Mouse (Mus musculus) lung, embryonic 15.5 days (tissue): Measurements from ENCODE around the gene Gprin2. TPM values are rescaled to one million over a fixed set of nuclear protein-coding genes. Genes with fewer than 3 reads are reported as not detected.

Experiments
- ATAC-seq: fragments of 200-750 bp; cut with Nextera tagmentation; 2 replicates; pipeline ENCODE4 v1.8.0; 2017; ENCODE audit warnings: moderate number of reproducible peaks, borderline replicate concordance; ENCODE audit not compliant: low FRiP score, low TSS enrichment; ENCODE audit errors: extremely low read depth
- H3K27ac ChIP-seq: fragments of 300-500 bp; sonication (generic); 2 replicates; pipeline ENCODE4 v1.5.1; 2015; ENCODE audit warnings: moderate library complexity, mild to moderate bottlenecking, inconsistent platforms
- H3K27me3 ChIP-seq: fragments of 300-500 bp; sonication (generic); 2 replicates; pipeline ENCODE4 v1.6.1; 2015; ENCODE audit warnings: inconsistent platforms
- H3K36me3 ChIP-seq: fragments of 300-500 bp; sonication (generic); 2 replicates; pipeline ENCODE4 v1.6.1; 2015; ENCODE audit warnings: inconsistent platforms
- H3K4me1 ChIP-seq: fragments of 300-500 bp; sonication (generic); 2 replicates; pipeline ENCODE4 v1.6.1; 2015; ENCODE audit warnings: inconsistent platforms
- H3K4me2 ChIP-seq: fragments of 300-500 bp; sonication (generic); 2 replicates; pipeline ENCODE4 v1.6.1; 2015; ENCODE audit warnings: inconsistent platforms, mild to moderate bottlenecking, moderate library complexity
- H3K4me3 ChIP-seq: fragments of 300-500 bp; sonication (generic); 2 replicates; pipeline ENCODE4 v1.5.1; 2015; ENCODE audit warnings: mild to moderate bottlenecking, inconsistent platforms
- H3K9ac ChIP-seq: fragments of 300-500 bp; sonication (generic); 2 replicates; pipeline ENCODE4 v1.6.1; 2015; ENCODE audit warnings: inconsistent platforms
- H3K9me3 ChIP-seq: fragments of 300-500 bp; sonication (generic); 2 replicates; pipeline ENCODE4 v1.6.1; 2016; ENCODE audit warnings: inconsistent platforms
- WGBS: fragments of 180-500 bp; shearing (Covaris S2); methylation state at CpG from one replicate; pipeline ENCODE4 v1.1.7; 2015; 5-methylcytosine and 5-hydroxymethylcytosine counted together
- polyA plus RNA-seq: library from polyadenylated mRNA; unstranded; fragments of >200 nt; fragmentation: Nextera tagmentation; extraction: Ambion mirVana; gene quantifications from 2 replicates; pipeline ENCODE4 v1.2.1, GENCODE M21; 2015

Gprin2 gene
- polyA plus RNA-seq, 1 experiment from 2014 or later = 0.30 TPM

GRCm38 (mm10) chr14:34195466-34195865 lies 6.0 kb downstream of the Gprin2 start:
- no peak overlapping the region for H3K4me2 ChIP-seq
- H3K4me3 ChIP-seq = no peak overlapping the region
- H3K27me3 ChIP-seq = peaks cover 6% of the 10 kb centered on the region
- no peaks in the 10 kb centered on the region for H3K9me3 ChIP-seq
- ATAC-seq = no peak
- H3K4me1 ChIP-seq = no peaks in the 10 kb centered on the region
- H3K36me3 ChIP-seq = no peaks in the 10 kb centered on the region
- WGBS = 84% methylated on average over 15 of the region's 15 CpGs
- H3K9ac ChIP-seq = no peak overlapping the region
- no peak overlapping the region for H3K27ac ChIP-seq

GRCm38 (mm10) chr14:34193879-34194278 lies 7.6 kb downstream of the Gprin2 start:
- Histone ChIP-seq H3K4me3 (no peak overlapping the region), H3K4me2 (no peak overlapping the region), H3K9me3 (no peaks in the 10 kb centered on the region), H3K27me3 (no peaks in the 10 kb centered on the region), H3K9ac (no peak overlapping the region), H3K36me3 (no peaks in the 10 kb centered on the region), H3K27ac (no peak overlapping the region), H3K4me1 (no peaks in the 10 kb centered on the region)
- no peak for ATAC-seq
- WGBS = 74% methylated on average over 4 of the region's 4 CpGs

- 59% methylated on average over 7 of the region's 7 CpGs for WGBS
- H3K27me3 ChIP-seq = no peaks in the 10 kb centered on the region
- H3K4me3 ChIP-seq = no peak overlapping the region
- H3K4me1 ChIP-seq = no peaks in the 10 kb centered on the region
- no peak overlapping the region for H3K27ac ChIP-seq
- no peaks in the 10 kb centered on the region for H3K36me3 ChIP-seq
- no peak overlapping the region for H3K4me2 ChIP-seq
- no peak for ATAC-seq
- H3K9me3 ChIP-seq = no peaks in the 10 kb centered on the region
- H3K9ac ChIP-seq = no peak overlapping the region
Observed at GRCm38 (mm10) chr14:34190361-34190760, 11.1 kb downstream of the Gprin2 start.

- Histone ChIP-seq H3K9me3 (no peaks in the 10 kb centered on the region), H3K4me1 (no peaks in the 10 kb centered on the region), H3K27ac (no peak overlapping the region), H3K27me3 (no peaks in the 10 kb centered on the region), H3K9ac (no peak overlapping the region), H3K4me2 (no peak overlapping the region), H3K36me3 (no peaks in the 10 kb centered on the region), H3K4me3 (no peak overlapping the region)
- peak; percentile 25; the same call in 1 of the 2 replicates for ATAC-seq
- 70% methylated on average over 5 of the region's 5 CpGs for WGBS
Observed at GRCm38 (mm10) chr14:34188629-34189028, 12.8 kb downstream of the Gprin2 start.

- no peaks in the 10 kb centered on the region for H3K27me3 ChIP-seq
- no peaks in the 10 kb centered on the region for H3K4me1 ChIP-seq
- 71% methylated on average over 1 of the region's 1 CpGs for WGBS
- H3K9me3 ChIP-seq = no peaks in the 10 kb centered on the region
- no peak overlapping the region for H3K4me2 ChIP-seq
- no peak overlapping the region for H3K9ac ChIP-seq
- no peaks in the 10 kb centered on the region for H3K36me3 ChIP-seq
- no peak overlapping the region for H3K4me3 ChIP-seq
- ATAC-seq = no peak
- no peak overlapping the region for H3K27ac ChIP-seq
Observed at GRCm38 (mm10) chr14:34183101-34183500, 18.4 kb downstream of the Gprin2 start.

- H3K27ac ChIP-seq = no peak overlapping the region
- H3K4me3 ChIP-seq = no peak overlapping the region
- no peaks in the 10 kb centered on the region for H3K9me3 ChIP-seq
- no peaks in the 10 kb centered on the region for H3K4me1 ChIP-seq
- H3K36me3 ChIP-seq = no peaks in the 10 kb centered on the region
- WGBS = 69% methylated on average over 3 of the region's 3 CpGs
- H3K9ac ChIP-seq = no peak overlapping the region
- no peak overlapping the region for H3K4me2 ChIP-seq
- no peak for ATAC-seq
- H3K27me3 ChIP-seq = no peaks in the 10 kb centered on the region
Observed at GRCm38 (mm10) chr14:34179351-34179750, 22.1 kb downstream of the Gprin2 start.

- no peak overlapping the region for H3K27ac ChIP-seq
- no peak overlapping the region for H3K4me3 ChIP-seq
- no peaks in the 10 kb centered on the region for H3K36me3 ChIP-seq
- no peak overlapping the region for H3K4me2 ChIP-seq
- H3K9me3 ChIP-seq = no peaks in the 10 kb centered on the region
- H3K9ac ChIP-seq = no peak overlapping the region
- no peak for ATAC-seq
- H3K27me3 ChIP-seq = no peaks in the 10 kb centered on the region
- no peaks in the 10 kb centered on the region for H3K4me1 ChIP-seq
- WGBS = 70% methylated on average over 3 of the region's 3 CpGs
Observed at GRCm38 (mm10) chr14:34171107-34171506, 30.3 kb downstream of the Gprin2 start.

GRCm38 (mm10) chr14:34155752-34156151 lies 45.7 kb downstream of the Gprin2 start:
- no peaks in the 10 kb centered on the region for H3K36me3 ChIP-seq
- peaks cover 4% of the 10 kb centered on the region; the same call in 1 of the 2 replicates for H3K4me1 ChIP-seq
- H3K27ac ChIP-seq = no peak overlapping the region
- no peak overlapping the region for H3K4me2 ChIP-seq
- no peak for ATAC-seq
- no peaks in the 10 kb centered on the region for H3K9me3 ChIP-seq
- no peak overlapping the region for H3K9ac ChIP-seq
- H3K4me3 ChIP-seq = no peak overlapping the region
- WGBS = 68% methylated on average over 12 of the region's 12 CpGs
- no peaks in the 10 kb centered on the region for H3K27me3 ChIP-seq

- Histone ChIP-seq H3K36me3 (no peaks in the 10 kb centered on the region), H3K4me2 (no peak overlapping the region), H3K4me1 (peaks cover 4% of the 10 kb centered on the region; the same call in 1 of the 2 replicates), H3K27ac (no peak overlapping the region), H3K9me3 (no peaks in the 10 kb centered on the region), H3K27me3 (no peaks in the 10 kb centered on the region), H3K4me3 (no peak overlapping the region), H3K9ac (no peak overlapping the region)
- peak; percentile 73; the same call in 1 of the 2 replicates for ATAC-seq
- WGBS = 45% methylated on average over 9 of the region's 9 CpGs
Observed at GRCm38 (mm10) chr14:34154601-34155337, 46.7 kb downstream of the Gprin2 start.

GRCm38 (mm10) chr14:34152342-34152741 lies 49.1 kb downstream of the Gprin2 start, which contains the start of gene Npy4r:
Gene Npy4r (minus strand): TSS chr14:34152489.
- H3K4me3 ChIP-seq = no peak within 1 kb of the TSS
- WGBS = 6% methylated on average over 16 of the region's 16 CpGs
- H3K9me3 ChIP-seq = no peaks in the 10 kb centered on the region
- peak; percentile 82; the same call in 1 of the 2 replicates for ATAC-seq
- no peak within 1 kb of the TSS for H3K27ac ChIP-seq
- no peaks in the 10 kb centered on the region for H3K27me3 ChIP-seq
- no peaks in the 10 kb centered on the region for H3K36me3 ChIP-seq
- no peak within 1 kb of the TSS for H3K9ac ChIP-seq
- H3K4me2 ChIP-seq = peak within 1 kb of the TSS; percentile 37
- peaks cover 4% of the 10 kb centered on the region; the same call in 1 of the 2 replicates for H3K4me1 ChIP-seq

GRCm38 (mm10) chr14:34142915-34143314 lies 58.5 kb downstream of the Gprin2 start:
- no peaks in the 10 kb centered on the region for H3K9me3 ChIP-seq
- no peaks in the 10 kb centered on the region for H3K27me3 ChIP-seq
- 86% methylated on average over 10 of the region's 10 CpGs for WGBS
- no peak overlapping the region for H3K27ac ChIP-seq
- ATAC-seq = no peak
- no peak overlapping the region for H3K4me2 ChIP-seq
- no peaks in the 10 kb centered on the region for H3K36me3 ChIP-seq
- H3K4me1 ChIP-seq = no peaks in the 10 kb centered on the region
- no peak overlapping the region for H3K4me3 ChIP-seq
- no peak overlapping the region for H3K9ac ChIP-seq

- Histone ChIP-seq H3K36me3 (no peaks in the 10 kb centered on the region), H3K27ac (no peak overlapping the region), H3K27me3 (no peaks in the 10 kb centered on the region), H3K9ac (no peak overlapping the region), H3K4me2 (no peak overlapping the region), H3K4me3 (no peak overlapping the region), H3K4me1 (no peaks in the 10 kb centered on the region), H3K9me3 (no peaks in the 10 kb centered on the region)
- no peak for ATAC-seq
- WGBS = 81% methylated on average over 1 of the region's 1 CpGs
Observed at GRCm38 (mm10) chr14:34142316-34142715, 59.1 kb downstream of the Gprin2 start.
